Mouse (Mus musculus): ENCODE data around the gene Dync2li1. TPM values are rescaled to one million over a fixed set of nuclear protein-coding genes. Genes with fewer than 3 reads are reported as not detected.

Dync2li1 gene
- total and polyA plus RNA-seq, 3 experiments = 2.7 to 3.5 (median 2.9) TPM

DNA sequence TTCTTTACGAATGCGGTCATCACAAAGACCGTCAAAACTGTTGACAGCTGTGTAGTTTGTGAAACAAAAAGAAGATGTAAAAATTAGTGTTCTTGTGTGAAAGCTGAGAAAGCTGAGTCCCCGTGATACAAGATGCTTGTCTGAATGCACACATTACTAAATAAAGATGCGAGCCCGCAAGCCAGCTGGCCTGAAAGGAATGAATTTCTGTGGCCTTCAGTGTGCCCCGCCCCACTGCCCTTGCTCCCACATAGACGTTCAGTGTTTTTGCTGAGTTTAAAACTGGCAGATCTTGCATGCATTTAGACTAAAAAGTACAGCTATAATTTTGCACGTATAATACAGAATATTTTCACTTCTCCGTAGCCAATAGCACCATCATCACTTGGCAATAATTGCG lies 10.5 kb upstream of the Dync2li1 start:
- TF ChIP-seq POLR2A (IDR thresholded peaks at IDR 0.05; ENCODE audit: insufficient read depth, low read depth, low read length) (no peak), EP300 (IDR thresholded peaks at IDR 0.05; ENCODE audit: insufficient read depth, low read depth, low read length) (no peak)
- Histone ChIP-seq H3K4me1 (ENCODE audit: control insufficient read depth, insufficient read depth, low read length) (no peaks in the 10 kb centered on the region; the same call in 1 of the 2 replicates), H3K27ac (no peak overlapping the region), H3K27me3 (ENCODE audit: control insufficient read depth, insufficient read depth, low read length) (no peaks in the 10 kb centered on the region), H3K9ac (ENCODE audit: low read depth, low read length) (no peak overlapping the region), H3K79me2 (replicated peaks; ENCODE audit: control insufficient read depth, insufficient read depth, low read length) (no peaks in the 10 kb centered on the region), H3K4me3 (no peak overlapping the region), H3K36me3 (ENCODE audit: control insufficient read depth, insufficient read depth, low read length) (no peaks in the 10 kb centered on the region)
- intact Hi-C loops (cut with DNase I) = no loop called here
- WGBS = 84% methylated on average over 11 of the region's 11 CpGs
- DNase-seq = no peak

DNA sequence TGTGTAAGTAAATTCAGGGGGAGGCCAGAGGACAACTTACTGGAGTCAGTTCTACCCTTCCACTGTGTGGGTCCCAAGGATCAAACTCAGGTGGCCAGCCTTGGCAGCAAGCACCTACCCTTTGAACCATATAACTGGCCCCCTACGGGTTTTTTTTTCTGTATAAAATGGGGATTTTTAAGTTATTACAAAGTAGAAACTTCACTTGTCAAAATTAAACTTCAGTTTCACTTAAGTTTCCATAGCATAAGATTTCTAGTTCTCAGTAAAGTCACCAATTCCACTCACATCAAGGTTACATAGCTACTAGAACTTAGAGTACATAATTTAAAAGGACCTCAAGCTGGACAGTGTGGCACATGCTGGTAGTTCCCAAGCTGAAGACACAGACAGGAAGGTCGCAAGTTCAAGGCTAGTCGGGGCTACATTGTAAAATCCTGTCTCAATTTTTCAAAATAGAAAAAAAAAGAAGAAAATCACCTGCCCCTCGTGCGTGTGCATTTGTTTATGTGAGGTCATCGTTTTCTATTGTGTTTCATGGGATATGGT lies 9.7 kb upstream of the Dync2li1 start:
- intact Hi-C loops (cut with DNase I) = no loop called here
- Histone ChIP-seq H3K79me2 (replicated peaks; ENCODE audit: control insufficient read depth, insufficient read depth, low read length) (no peaks in the 10 kb centered on the region), H3K27me3 (ENCODE audit: control insufficient read depth, insufficient read depth, low read length) (no peaks in the 10 kb centered on the region), H3K4me1 (ENCODE audit: control insufficient read depth, insufficient read depth, low read length) (no peaks in the 10 kb centered on the region; the same call in 1 of the 2 replicates), H3K27ac (no peak overlapping the region), H3K36me3 (ENCODE audit: control insufficient read depth, insufficient read depth, low read length) (no peaks in the 10 kb centered on the region), H3K4me3 (no peak overlapping the region), H3K9ac (ENCODE audit: low read depth, low read length) (no peak overlapping the region)
- DNase-seq = no peak
- 58% methylated on average over 6 of the region's 6 CpGs for WGBS
- no peak for TF ChIP-seq EP300 (IDR thresholded peaks at IDR 0.05; ENCODE audit: insufficient read depth, low read depth, low read length)
- TF ChIP-seq CTCF (IDR thresholded peaks at IDR 0.05) = no peak
- TF ChIP-seq POLR2A (IDR thresholded peaks at IDR 0.05; ENCODE audit: insufficient read depth, low read depth, low read length) = no peak

DNA sequence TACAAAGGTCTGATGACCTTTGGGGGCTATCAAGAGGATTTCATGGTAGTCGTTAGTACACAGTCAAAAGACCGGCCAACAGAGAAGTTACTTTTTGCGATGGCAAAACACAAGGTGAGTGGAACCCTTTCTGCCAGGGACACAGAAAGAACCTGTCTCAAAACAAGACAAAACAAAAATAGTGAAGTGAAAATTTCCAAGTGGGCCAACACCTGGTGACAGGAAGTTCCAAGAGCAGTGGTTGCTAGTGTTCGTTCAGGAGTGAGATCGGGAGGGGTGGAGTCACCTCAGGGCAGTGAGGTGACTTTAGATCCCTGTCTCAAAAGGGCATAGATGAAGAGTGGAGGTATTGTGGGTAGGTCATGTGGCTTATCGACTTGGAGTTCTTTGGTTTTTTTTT lies 8.3 kb upstream of the Dync2li1 start:
- Histone ChIP-seq H3K79me2 (replicated peaks; ENCODE audit: control insufficient read depth, insufficient read depth, low read length) (no peaks in the 10 kb centered on the region), H3K27ac (no peak overlapping the region), H3K9ac (ENCODE audit: low read depth, low read length) (no peak overlapping the region), H3K4me3 (no peak overlapping the region), H3K27me3 (ENCODE audit: control insufficient read depth, insufficient read depth, low read length) (no peaks in the 10 kb centered on the region), H3K36me3 (ENCODE audit: control insufficient read depth, insufficient read depth, low read length) (no peaks in the 10 kb centered on the region), H3K4me1 (ENCODE audit: control insufficient read depth, insufficient read depth, low read length) (no peaks in the 10 kb centered on the region)
- WGBS = 91% methylated on average over 6 of the region's 6 CpGs
- DNase-seq = no peak
- intact Hi-C loops (cut with DNase I) = no loop called here
- TF ChIP-seq POLR2A (IDR thresholded peaks at IDR 0.05; ENCODE audit: insufficient read depth, low read depth, low read length) (no peak), EP300 (IDR thresholded peaks at IDR 0.05; ENCODE audit: insufficient read depth, low read depth, low read length) (no peak), CTCF (IDR thresholded peaks at IDR 0.05) (no peak)

DNA sequence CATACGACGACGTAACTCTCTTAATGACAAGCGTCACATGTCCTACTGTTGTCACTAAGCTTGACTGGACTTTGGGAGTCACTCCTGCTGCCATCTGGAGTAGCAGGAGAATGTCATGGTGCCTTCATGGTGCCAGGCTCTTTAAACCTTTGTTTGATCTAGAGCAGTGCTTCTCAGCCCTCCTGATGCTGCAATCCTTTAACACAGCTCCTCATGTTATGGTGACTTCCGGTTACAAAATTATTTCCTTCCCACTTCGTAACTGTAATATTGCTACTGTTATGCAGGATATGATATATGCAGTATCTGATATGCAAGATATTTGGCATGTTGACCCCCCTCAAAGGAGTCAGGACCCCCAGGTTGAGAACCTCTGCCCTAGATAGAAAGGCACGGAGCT lies 7.2 kb upstream of the Dync2li1 start:
- Histone ChIP-seq H3K27me3 (ENCODE audit: control insufficient read depth, insufficient read depth, low read length) (no peaks in the 10 kb centered on the region), H3K9ac (ENCODE audit: low read depth, low read length) (no peak overlapping the region), H3K4me1 (ENCODE audit: control insufficient read depth, insufficient read depth, low read length) (no peaks in the 10 kb centered on the region), H3K79me2 (replicated peaks; ENCODE audit: control insufficient read depth, insufficient read depth, low read length) (no peaks in the 10 kb centered on the region), H3K4me3 (no peak overlapping the region), H3K27ac (no peak overlapping the region), H3K36me3 (ENCODE audit: control insufficient read depth, insufficient read depth, low read length) (no peaks in the 10 kb centered on the region)
- no peak for DNase-seq
- 83% methylated on average over 7 of the region's 7 CpGs for WGBS
- intact Hi-C loops (cut with DNase I) = no loop called here
- TF ChIP-seq CTCF (IDR thresholded peaks at IDR 0.05) (no peak), POLR2A (IDR thresholded peaks at IDR 0.05; ENCODE audit: insufficient read depth, low read depth, low read length) (no peak), EP300 (IDR thresholded peaks at IDR 0.05; ENCODE audit: insufficient read depth, low read depth, low read length) (no peak)

GRCm38 (mm10) chr17:84620076-84620475 lies 6.2 kb upstream of the Dync2li1 start:
- no peaks in the 10 kb centered on the region for H3K36me3 ChIP-seq (ENCODE audit: control insufficient read depth, insufficient read depth, low read length)
- no peak overlapping the region for H3K9ac ChIP-seq (ENCODE audit: low read depth, low read length)
- TF ChIP-seq EP300 (IDR thresholded peaks at IDR 0.05; ENCODE audit: insufficient read depth, low read depth, low read length) (no peak), CTCF (IDR thresholded peaks at IDR 0.05) (no peak)
- H3K4me1 ChIP-seq (ENCODE audit: control insufficient read depth, insufficient read depth, low read length) = no peaks in the 10 kb centered on the region
- H3K79me2 ChIP-seq (replicated peaks; ENCODE audit: control insufficient read depth, insufficient read depth, low read length) = no peaks in the 10 kb centered on the region
- H3K4me3 ChIP-seq = no peak overlapping the region
- H3K27me3 ChIP-seq (ENCODE audit: control insufficient read depth, insufficient read depth, low read length) = no peaks in the 10 kb centered on the region
- intact Hi-C loops (cut with DNase I) = no loop called here
- no peak for DNase-seq
- H3K27ac ChIP-seq = no peak overlapping the region
- WGBS = 83% methylated on average over 3 of the region's 3 CpGs

DNA sequence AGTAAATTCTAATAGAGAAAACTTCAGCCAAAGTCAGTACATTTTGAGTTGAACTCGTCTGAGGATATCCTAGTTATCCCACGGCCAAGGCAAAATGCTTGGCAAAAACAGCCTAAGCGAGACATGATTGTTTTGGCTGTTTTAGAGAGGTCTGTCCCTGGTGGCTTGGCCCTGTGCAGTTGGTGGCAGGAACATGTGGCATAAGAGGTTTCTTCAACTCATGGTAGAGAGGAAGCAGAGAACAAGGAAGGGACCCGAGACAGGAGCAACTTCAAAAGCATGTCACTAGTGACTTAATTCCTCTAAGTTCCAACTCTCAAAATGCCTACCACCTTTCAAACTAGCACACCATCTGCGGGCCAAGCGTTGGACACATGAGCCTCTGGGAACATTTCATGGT lies 5.7 kb upstream of the Dync2li1 start:
- intact Hi-C loops (cut with DNase I) = no loop called here
- Histone ChIP-seq H3K9ac (ENCODE audit: low read depth, low read length) (no peak overlapping the region), H3K79me2 (replicated peaks; ENCODE audit: control insufficient read depth, insufficient read depth, low read length) (no peaks in the 10 kb centered on the region), H3K27ac (no peak overlapping the region), H3K27me3 (ENCODE audit: control insufficient read depth, insufficient read depth, low read length) (no peaks in the 10 kb centered on the region), H3K36me3 (ENCODE audit: control insufficient read depth, insufficient read depth, low read length) (no peaks in the 10 kb centered on the region), H3K4me1 (ENCODE audit: control insufficient read depth, insufficient read depth, low read length) (no peaks in the 10 kb centered on the region), H3K4me3 (no peak overlapping the region)
- DNase-seq = no peak
- no peak for TF ChIP-seq EP300 (IDR thresholded peaks at IDR 0.05; ENCODE audit: insufficient read depth, low read depth, low read length)
- TF ChIP-seq CTCF (IDR thresholded peaks at IDR 0.05) = no peak
- no peak for TF ChIP-seq POLR2A (IDR thresholded peaks at IDR 0.05; ENCODE audit: insufficient read depth, low read depth, low read length)
- WGBS = 77% methylated on average over 6 of the region's 6 CpGs

All from heart, adult 2 months (tissue).